Mouse (Mus musculus) limb, embryonic 11.5 days (tissue): ENCODE measurements around the gene Alkbh7. TPM values are rescaled to one million over a fixed set of nuclear protein-coding genes. Genes with fewer than 3 reads are reported as not detected.

Experiments
- polyA plus RNA-seq: library from polyadenylated mRNA; unstranded; fragments of >200 nt; fragmentation: Nextera tagmentation; extraction: Ambion mirVana; gene quantifications from 2 replicates; pipeline ENCODE4 v1.2.1, GENCODE M21; 2014

Gene Alkbh7
- polyA plus RNA-seq, 1 experiment from 2014 or later: 42.1 TPM

Other genes with a start within 250 kb of the Alkbh7 start
- gene Nrtn, start 239.8 kb upstream of the Alkbh7 start, polyA plus RNA-seq: 19.0 and 19.9 TPM in 2 replicates
- 37.3 and 38.2 TPM in 2 replicates for gene Dus3l, start 232.6 kb upstream of the Alkbh7 start, polyA plus RNA-seq
- 1.2 TPM in 2 replicates for gene Prr22, start 227.1 kb upstream of the Alkbh7 start, polyA plus RNA-seq
- 2.7 and 2.9 TPM in 2 replicates for gene Rfx2, start 166.3 kb upstream of the Alkbh7 start, polyA plus RNA-seq
- gene Acsbg2, start 122.9 kb upstream of the Alkbh7 start, polyA plus RNA-seq: not detected in 2 replicates
- 0.40 and 0.50 TPM in 2 replicates for gene 1700061G19Rik, start 121.9 kb upstream of the Alkbh7 start, polyA plus RNA-seq
- 33.6 and 43.1 TPM in 2 replicates for gene Mllt1, start 61.9 kb upstream of the Alkbh7 start, polyA plus RNA-seq
- gene Acer1, start 15.2 kb upstream of the Alkbh7 start, polyA plus RNA-seq: not detected in 2 replicates
- gene Clpp, start 7.0 kb upstream of the Alkbh7 start, polyA plus RNA-seq: 155 and 159 TPM in 2 replicates
- 0.72 TPM in 1 of 2 replicates, not detected in the other for gene Pspn, start 2.7 kb downstream of the Alkbh7 start, polyA plus RNA-seq
- 73.8 and 76.6 TPM in 2 replicates for gene Gtf2f1, start 13.9 kb downstream of the Alkbh7 start, polyA plus RNA-seq
- gene Gm17949, start 14.1 kb downstream of the Alkbh7 start, polyA plus RNA-seq: 0.21 and 0.37 TPM in 2 replicates
- gene Khsrp, start 34.2 kb downstream of the Alkbh7 start, polyA plus RNA-seq: 48.4 and 48.7 TPM in 2 replicates
- gene Slc25a41, start 44.3 kb downstream of the Alkbh7 start, polyA plus RNA-seq: not detected in 2 replicates
- 1.0 and 1.1 TPM in 2 replicates for gene Crb3, start 61.8 kb downstream of the Alkbh7 start, polyA plus RNA-seq
- 4.5 TPM in 2 replicates for gene Slc25a23, start 62.5 kb downstream of the Alkbh7 start, polyA plus RNA-seq
- 0.43 and 0.51 TPM in 2 replicates for gene Dennd1c, start 81.2 kb downstream of the Alkbh7 start, polyA plus RNA-seq
- 11.1 and 11.8 TPM in 2 replicates for gene Tubb4a, start 90.4 kb downstream of the Alkbh7 start, polyA plus RNA-seq
- gene Tnfsf9, start 108.0 kb downstream of the Alkbh7 start, polyA plus RNA-seq: 8.4 and 9.3 TPM in 2 replicates
- not detected in 2 replicates for gene Cd70, start 152.4 kb downstream of the Alkbh7 start, polyA plus RNA-seq
- 0.17 and 0.31 TPM in 2 replicates for gene Tnfsf14, start 196.8 kb downstream of the Alkbh7 start, polyA plus RNA-seq
- 0.03 and 0.21 TPM in 2 replicates for gene C3, start 230.8 kb downstream of the Alkbh7 start, polyA plus RNA-seq